Mouse (Mus musculus): ENCODE measurements at regions not wholly inside any gene's neighbourhood (a gene's known extent, or its start where the extent isn't known, plus 50 kb on each side); places are given as distances from the start of the nearest gene placed in this dataset.

DNA sequence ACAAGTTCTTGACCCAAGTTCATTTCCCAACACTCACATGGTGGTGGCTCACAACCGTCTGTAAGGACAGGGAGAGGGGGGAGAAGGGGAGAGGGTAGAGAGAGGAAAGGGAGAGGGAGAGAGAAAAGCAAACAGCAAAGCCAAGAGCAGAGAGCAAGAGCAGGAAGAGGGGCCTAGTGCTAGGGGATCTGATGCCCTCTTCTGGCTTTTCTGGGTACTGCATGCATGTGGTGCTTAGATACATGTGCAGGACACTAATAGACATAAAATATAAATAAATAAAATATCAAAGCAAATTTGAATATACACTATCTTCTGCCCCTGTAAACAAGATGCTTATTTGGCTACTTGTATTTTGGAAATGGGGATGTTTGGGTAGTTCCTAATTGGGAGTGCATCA lies 91.2 kb downstream of the Rnf138rt1 start:
- peak; percentile 0 to 3 for DNase-seq (ENCODE audit: low spot score in 2 of 2)

Data from urinary bladder, postnatal 36 days (tissue).